Mouse (Mus musculus) Muller cell, postnatal 12 days (primary cell): ENCODE results near the gene Vwa7.
A peak's percentile ranks its signal among the peaks of the same experiment; 100 is the strongest.
"Not testable (repeated sequence)": the region's sequence is repeated elsewhere in the genome, so short reads cannot be mapped to it uniquely, and the experiment has no call there.

Experiments used
- DNase-seq: peaks from one replicate; pipeline ENCODE4 v3.0.0-alpha.2; 2015; ENCODE audit errors: inconsistent ontology term

The Vwa7 gene

DNA sequence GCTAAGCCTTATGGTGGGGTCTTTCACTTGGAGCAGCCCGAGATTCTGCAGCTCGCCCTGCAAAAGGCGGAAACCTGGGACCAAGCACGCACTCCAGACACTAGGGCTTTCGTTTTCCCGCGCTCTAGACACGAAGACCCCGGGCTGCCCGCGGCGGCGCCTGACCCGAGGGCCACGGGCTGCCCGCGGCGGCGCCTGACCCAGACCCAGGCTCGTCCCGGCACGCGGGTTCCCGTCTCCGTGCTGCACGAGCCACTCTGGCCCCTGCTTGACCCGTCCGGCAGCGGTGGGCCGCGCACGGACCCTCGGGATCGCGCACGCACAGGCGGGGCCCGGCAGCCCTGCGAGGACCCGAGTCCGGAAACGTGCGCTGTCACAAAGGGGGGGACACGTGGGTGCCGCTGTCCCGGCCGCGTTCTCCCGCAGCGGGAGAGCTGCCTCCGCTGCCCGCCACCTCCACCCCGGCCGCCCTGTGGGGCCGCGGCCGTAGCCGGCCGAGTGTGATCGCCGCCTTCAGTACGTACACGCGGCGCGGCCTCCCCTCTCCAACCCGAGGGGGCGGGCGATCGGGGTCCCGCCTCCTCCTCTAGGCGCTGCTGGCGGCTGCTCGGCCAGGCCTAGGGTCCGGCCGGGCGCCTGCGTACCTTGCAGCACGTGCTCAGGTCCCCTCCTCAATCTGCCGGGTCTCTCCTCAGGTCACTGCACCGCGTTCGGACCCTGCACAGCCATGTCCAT is 15.5 kb upstream of the Vwa7 start, which contains the start of gene Vars:
TSS of gene Vars (plus strand) at position 271 of the 735 bp plus-strand sequence.
- peak; percentile 95 for DNase-seq

DNA sequence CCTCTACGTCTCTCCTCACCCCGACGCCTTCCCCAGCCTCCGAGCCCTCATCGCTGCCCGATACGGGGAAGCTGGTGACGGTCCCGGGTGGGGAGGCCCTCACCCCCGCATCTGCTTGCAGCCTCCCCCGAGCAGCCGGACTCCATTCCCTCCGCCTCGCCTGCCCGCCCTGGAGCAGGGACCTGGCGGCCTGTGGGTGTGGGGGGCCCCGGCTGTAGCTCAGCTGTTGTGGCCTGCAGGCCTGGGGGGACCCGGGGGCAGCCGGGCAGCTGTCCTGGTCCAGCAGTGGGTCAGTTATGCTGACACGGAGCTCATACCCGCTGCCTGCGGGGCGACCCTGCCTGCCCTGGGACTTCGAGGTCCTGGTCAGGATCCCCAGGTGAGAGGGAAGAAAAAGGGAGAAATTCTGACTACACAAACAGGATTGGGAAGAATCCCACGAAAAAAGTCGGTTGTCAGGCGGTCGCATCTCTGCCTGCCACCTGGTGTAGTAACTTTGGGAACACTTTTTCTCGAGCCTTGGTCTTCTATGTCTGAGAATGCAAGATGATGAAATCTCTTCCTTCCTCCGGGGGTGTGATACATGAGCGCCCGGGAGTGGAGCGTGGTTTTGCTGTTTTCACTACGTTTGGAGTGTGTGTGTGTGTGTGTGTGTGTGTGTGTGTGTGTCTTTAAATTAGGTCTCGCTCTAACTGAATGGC is 14.8 kb upstream of the Vwa7 start:
- peak; percentile 56 for DNase-seq

- peak; percentile 50 for DNase-seq
These were observed 14.1 kb upstream of the Vwa7 start for GRCm38 (mm10) chr17:35002153-35002865.

- no peak for DNase-seq
These were observed 13.1 kb upstream of the Vwa7 start for GRCm38 (mm10) chr17:35003022-35003838.

GRCm38 (mm10) chr17:35004075-35004717 is 12.2 kb upstream of the Vwa7 start:
- DNase-seq: no peak

DNA sequence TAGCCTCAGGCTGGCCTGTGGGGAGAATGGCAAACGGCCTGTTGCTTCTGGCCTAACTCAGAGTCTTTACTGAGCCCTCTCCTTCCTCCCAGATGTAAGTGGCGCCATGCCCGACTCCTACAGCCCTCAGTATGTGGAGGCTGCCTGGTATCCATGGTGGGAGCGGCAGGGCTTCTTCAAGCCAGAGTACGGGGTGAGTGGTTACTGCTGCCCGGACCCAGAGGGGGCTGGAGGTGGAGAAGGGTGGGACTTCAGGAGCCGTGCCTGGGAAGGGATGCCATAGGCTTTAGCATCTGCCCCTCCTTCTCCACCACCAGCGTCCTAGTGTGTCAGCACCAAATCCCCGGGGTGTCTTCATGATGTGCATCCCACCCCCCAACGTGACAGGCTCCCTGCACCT is 11.2 kb upstream of the Vwa7 start:
- no peak for DNase-seq

GRCm38 (mm10) chr17:35005902-35006301 is 10.5 kb upstream of the Vwa7 start:
- DNase-seq: not testable (repeated sequence)

DNA sequence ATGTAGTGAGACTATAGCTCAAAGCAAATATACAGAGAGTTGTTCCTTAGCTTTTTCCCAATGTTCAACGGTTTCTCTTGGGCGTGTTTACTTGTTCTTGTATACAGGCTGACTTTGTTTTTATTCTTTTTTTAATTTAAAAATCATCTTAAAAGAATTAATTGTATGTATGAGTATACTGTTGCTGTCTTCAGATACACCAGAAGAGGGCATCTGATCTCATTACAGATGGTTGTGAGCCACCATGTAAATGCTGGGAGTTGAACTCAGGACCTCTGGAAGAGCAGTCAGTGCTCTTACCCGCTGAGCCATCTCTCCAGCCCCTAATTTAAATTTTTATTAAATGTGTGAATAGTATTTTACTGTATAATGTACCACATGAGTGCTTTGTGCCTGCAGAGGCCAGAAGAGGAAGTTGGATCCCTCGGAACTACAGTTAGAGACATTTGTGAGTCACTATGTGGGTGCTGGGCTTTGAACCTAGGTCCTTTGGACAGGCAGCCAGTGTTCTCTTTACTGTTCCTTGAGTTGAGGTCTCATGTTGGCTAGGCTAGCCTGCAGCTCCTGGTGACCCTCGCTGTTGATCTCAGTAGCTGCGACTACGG is 8.9 kb upstream of the Vwa7 start:
- no peak for DNase-seq

DNA sequence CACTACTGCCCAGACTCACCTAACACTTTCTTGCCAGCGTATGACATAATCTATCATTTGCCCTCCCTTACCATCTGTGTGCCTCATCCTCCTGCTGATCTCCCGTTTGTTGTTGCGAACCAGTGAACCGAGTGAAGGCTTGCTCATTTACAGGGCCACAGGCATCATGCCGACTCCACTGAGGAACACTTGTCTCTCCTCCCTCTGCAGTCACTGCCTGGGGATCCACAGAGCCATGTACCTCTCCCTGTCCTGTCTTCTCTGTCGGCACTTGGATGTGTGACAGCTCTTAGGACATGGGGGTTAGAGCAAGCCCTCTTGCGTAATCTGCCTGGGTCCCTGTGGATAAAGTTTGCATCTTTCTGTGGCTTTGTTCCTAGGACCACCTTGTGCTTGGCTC is 6.8 kb upstream of the Vwa7 start:
- no peak for DNase-seq

DNA sequence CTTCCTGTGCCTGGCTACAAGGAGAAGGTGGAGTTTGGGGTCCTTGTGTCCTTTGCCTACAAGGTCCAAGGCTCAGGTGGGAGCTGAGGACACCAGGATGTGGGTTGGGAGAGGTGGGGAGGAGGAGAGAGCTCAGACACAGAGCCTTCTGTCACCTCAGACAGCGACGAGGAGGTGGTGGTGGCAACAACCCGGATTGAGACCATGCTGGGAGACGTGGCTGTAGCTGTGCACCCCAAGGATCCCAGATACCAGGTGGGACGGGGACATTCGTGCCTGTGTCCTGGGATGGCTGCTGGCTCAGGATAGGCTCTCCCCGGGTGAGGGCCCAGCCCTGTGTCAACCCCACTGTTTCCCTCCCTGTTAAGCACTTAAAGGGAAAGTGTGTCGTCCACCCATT is 4.9 kb upstream of the Vwa7 start:
- no peak for DNase-seq

- DNase-seq: no peak
These were observed 3.9 kb upstream of the Vwa7 start for GRCm38 (mm10) chr17:35012430-35012829.

GRCm38 (mm10) chr17:35013221-35013620 is 3.2 kb upstream of the Vwa7 start:
- no peak for DNase-seq

DNA sequence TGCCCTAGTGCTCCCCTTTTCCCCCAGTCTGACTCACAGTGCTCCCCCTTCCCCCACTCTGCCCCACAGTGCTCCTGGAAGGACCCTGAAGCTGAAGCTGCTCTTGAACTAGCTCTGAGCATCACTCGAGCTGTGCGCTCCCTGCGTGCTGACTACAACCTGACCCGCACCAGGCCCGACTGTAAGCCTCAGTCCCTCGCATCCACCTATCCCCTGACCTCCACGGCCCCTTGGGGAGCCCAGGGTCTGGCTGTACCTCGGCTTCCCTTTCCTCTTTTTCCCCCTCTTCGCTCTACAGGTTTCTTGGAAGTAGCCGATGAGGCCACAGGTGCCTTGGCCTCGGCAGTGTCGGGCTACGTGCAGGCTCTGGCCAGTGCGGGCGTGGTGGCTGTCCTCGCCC is 1.1 kb upstream of the Vwa7 start:
- no peak for DNase-seq

GRCm38 (mm10) chr17:35016791-35017705 is 669 bp downstream of the Vwa7 start:
- no peak for DNase-seq

- DNase-seq: no peak
These were observed 1.3 kb downstream of the Vwa7 start for GRCm38 (mm10) chr17:35017706-35018030.

- no peak for DNase-seq
These were observed 1.8 kb downstream of the Vwa7 start for GRCm38 (mm10) chr17:35018171-35018570.

- no peak for DNase-seq
These were observed 3.5 kb downstream of the Vwa7 start for GRCm38 (mm10) chr17:35019894-35020293.

GRCm38 (mm10) chr17:35020551-35020950 is 4.2 kb downstream of the Vwa7 start:
- no peak for DNase-seq

DNA sequence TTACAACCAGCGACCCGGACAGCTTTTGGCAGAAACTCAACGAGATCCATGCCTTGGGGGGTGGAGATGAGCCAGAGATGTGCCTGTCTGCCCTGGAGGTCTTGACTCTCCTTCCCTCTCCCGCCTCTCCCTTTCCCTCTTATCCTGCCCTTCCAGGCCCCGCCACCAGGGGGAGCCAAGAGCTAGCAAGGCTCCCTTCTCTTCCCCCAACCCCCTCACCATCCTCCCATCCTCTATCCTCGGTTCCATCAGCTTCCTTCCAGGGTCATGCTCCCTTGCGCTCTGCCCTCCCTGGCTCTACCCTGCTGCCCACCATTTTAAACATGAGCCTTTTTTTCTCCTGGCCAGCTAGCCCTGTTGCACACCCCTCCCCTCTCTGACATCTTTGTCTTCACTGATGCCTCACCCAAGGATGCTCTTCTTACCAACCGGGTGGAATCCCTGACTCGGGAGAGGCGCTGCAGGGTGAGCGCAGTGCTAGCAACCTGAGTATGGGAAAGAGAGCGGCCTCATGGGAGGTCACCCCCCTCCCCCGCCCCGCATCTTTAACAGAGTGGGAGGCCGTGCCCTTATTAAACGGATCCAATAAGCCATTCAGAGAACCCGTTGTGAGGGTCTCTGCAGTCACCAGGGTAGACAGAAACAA is 4.9 kb downstream of the Vwa7 start:
- DNase-seq: peak; percentile 94
